In genomic region chr6:21949226-21949731, GRCm38 (mm10) we compare ENCODE assay signal across 8 mouse cellular contexts. TPM values are rescaled to one million over a fixed set of nuclear protein-coding genes. Genes with fewer than 3 reads are reported as not detected.
A peak's percentile ranks its signal among the peaks of the same experiment; 100 is the strongest.
DNase-seq lines count a peak whose midpoint lies in the region; ATAC-seq and TF ChIP-seq lines count a peak whose summit lies in the region.

TSS of gene Ing3 (plus strand) at chr6:21949571.

- TF ChIP-seq POLR2A in brain, embryonic 14.5 days (IDR thresholded peaks at IDR 0.05; ENCODE audit: borderline replicate concordance, extremely low read depth, insufficient read depth, insufficient read length, poor library complexity, severe bottlenecking) = peak; percentile 24; the same call in 1 of the 2 replicates
- no peak for TF ChIP-seq POLR2A in liver, adult 2 months (IDR thresholded peaks at IDR 0.05; ENCODE audit: extremely low read depth, insufficient read depth, low read length)
- no peak for TF ChIP-seq POLR2A in myocyte (IDR thresholded peaks at IDR 0.05; ENCODE audit: insufficient read length, low read depth)

- no peaks in the 10 kb centered on the region for H3K27me3 ChIP-seq in C2C12 (ENCODE audit: control insufficient read depth, insufficient read depth, insufficient read length)
- no peaks in the 10 kb centered on the region for H3K27me3 ChIP-seq in erythroblast, embryonic 14.5 days (ENCODE audit: control insufficient read depth)
- no peaks in the 10 kb centered on the region for H3K27me3 ChIP-seq in heart, embryonic 11.5 days (ENCODE audit: control insufficient read depth, insufficient read depth, low read length)
- no peaks in the 10 kb centered on the region for H3K27me3 ChIP-seq in kidney, embryonic 16.5 days (ENCODE audit: insufficient read depth, low read length)
- H3K27me3 ChIP-seq in liver, adult 2 months (ENCODE audit: control insufficient read depth, insufficient read depth, low read length) = no peaks in the 10 kb centered on the region
- no peaks in the 10 kb centered on the region for H3K27me3 ChIP-seq in myocyte (ENCODE audit: control insufficient read depth, insufficient read depth, insufficient read length)
- H3K27me3 ChIP-seq in splenic B cell, adult 2 months (ENCODE audit: control insufficient read depth, insufficient read depth, low read length, poor library complexity, severe bottlenecking) = no peaks in the 10 kb centered on the region

- TF ChIP-seq CTCF in C2C12 (IDR thresholded peaks at IDR 0.05; ENCODE audit: control insufficient read depth, insufficient read depth, insufficient read length) = no peak
- TF ChIP-seq CTCF in brain, embryonic 14.5 days (IDR thresholded peaks at IDR 0.05; ENCODE audit: borderline replicate concordance, extremely low read depth, insufficient read depth, insufficient read length) = no peak
- TF ChIP-seq CTCF in liver, adult 2 months (IDR thresholded peaks at IDR 0.05; ENCODE audit: low read depth, low read length) = no peak

- DNase-seq in brain, embryonic 14.5 days (ENCODE audit: low read depth) = peak; percentile 100
- DNase-seq in liver, adult 2 months (ENCODE audit: extremely low read depth, low read depth, low spot score) = peak; percentile 98
- DNase-seq in splenic B cell, adult 2 months (ENCODE audit: low read depth, low spot score) = peak; percentile 98

- H3K79me3 ChIP-seq in C2C12 (ENCODE audit: low read depth) = peaks cover 14% of the 10 kb centered on the region

- H3K36me3 ChIP-seq in C2C12 (ENCODE audit: control insufficient read depth, insufficient read depth) = peaks cover 15% of the 10 kb centered on the region
- peaks cover 26% of the 10 kb centered on the region for H3K36me3 ChIP-seq in erythroblast, embryonic 14.5 days (ENCODE audit: control insufficient read depth)
- H3K36me3 ChIP-seq in heart, embryonic 11.5 days (ENCODE audit: control insufficient read depth, insufficient read depth, low read length) = 0 out of 2 replicates have a peak, but pooled peaks cover 4% of the 10 kb centered on the region
- peaks cover 10% of the 10 kb centered on the region for H3K36me3 ChIP-seq in kidney, embryonic 16.5 days (ENCODE audit: insufficient read depth, low read length)
- peaks cover 16% of the 10 kb centered on the region for H3K36me3 ChIP-seq in liver, adult 2 months (ENCODE audit: control insufficient read depth, insufficient read depth, low read length)
- peaks cover 12% of the 10 kb centered on the region for H3K36me3 ChIP-seq in myocyte (ENCODE audit: control insufficient read depth, insufficient read depth)
- 0 out of 2 replicates have a peak, but pooled peaks cover 5% of the 10 kb centered on the region for H3K36me3 ChIP-seq in splenic B cell, adult 2 months (ENCODE audit: control insufficient read depth, insufficient read depth, low read length, poor library complexity, severe bottlenecking)

- peak; percentile 99 for ATAC-seq in heart, embryonic 11.5 days (replicated peaks; ENCODE audit: insufficient number of reproducible peaks, low FRiP score, low TSS enrichment)
- ATAC-seq in kidney, embryonic 16.5 days (ENCODE audit: low FRiP score, low TSS enrichment) = peak; percentile 98

- H3K4me2 ChIP-seq in heart, embryonic 11.5 days = peak within 1 kb of the TSS; percentile 85
- H3K4me2 ChIP-seq in kidney, embryonic 16.5 days (replicated peaks; ENCODE audit: low read depth, low read length) = peak within 1 kb of the TSS; percentile 80
- H3K4me2 ChIP-seq in myocyte (ENCODE audit: low read depth) = peak within 1 kb of the TSS; percentile 95

- peak within 1 kb of the TSS; percentile 99 for H3K27ac ChIP-seq in heart, embryonic 11.5 days (ENCODE audit: low read depth, low read length)
- peak within 1 kb of the TSS; percentile 99 for H3K27ac ChIP-seq in kidney, embryonic 16.5 days (ENCODE audit: low read length)
- H3K27ac ChIP-seq in liver, adult 2 months (replicated peaks; ENCODE audit: insufficient read depth, low read depth, low read length) = peak within 1 kb of the TSS; percentile 94

- H3K4me3 ChIP-seq in C2C12 (ENCODE audit: insufficient read depth, poor library complexity, severe bottlenecking) (peak within 1 kb of the TSS; percentile 52), myocyte (peak within 1 kb of the TSS; percentile 52)
- H3K4me3 ChIP-seq in erythroblast, embryonic 14.5 days (replicated peaks) = peak within 1 kb of the TSS; percentile 90
- peak within 1 kb of the TSS; percentile 62 for H3K4me3 ChIP-seq in heart, embryonic 11.5 days (ENCODE audit: low read depth, low read length)
- H3K4me3 ChIP-seq in kidney, embryonic 16.5 days (ENCODE audit: low read length) = peak within 1 kb of the TSS; percentile 91
- H3K4me3 ChIP-seq in liver, adult 2 months (ENCODE audit: insufficient read depth, low read depth, low read length) = peak within 1 kb of the TSS; percentile 89

- peak within 1 kb of the TSS; percentile 82 for H3ac ChIP-seq in C2C12 (ENCODE audit: control insufficient read depth, insufficient read length, low read depth)
- H3ac ChIP-seq in myocyte (ENCODE audit: control insufficient read depth, insufficient read length) = peak within 1 kb of the TSS; percentile 18

- peaks cover 19% of the 10 kb centered on the region for H3K4me1 ChIP-seq in erythroblast, embryonic 14.5 days (ENCODE audit: control insufficient read depth)
- peaks cover 6% of the 10 kb centered on the region for H3K4me1 ChIP-seq in heart, embryonic 11.5 days (ENCODE audit: control insufficient read depth, insufficient read depth, low read length)
- peaks cover 13% of the 10 kb centered on the region for H3K4me1 ChIP-seq in kidney, embryonic 16.5 days (ENCODE audit: insufficient read depth, low read length)
- peaks cover 3% of the 10 kb centered on the region; the same call in 1 of the 2 replicates for H3K4me1 ChIP-seq in liver, adult 2 months (ENCODE audit: control insufficient read depth, insufficient read depth, low read length)

- under 1% methylated on average over 35 of the region's 35 CpGs for WGBS in heart, embryonic 11.5 days (ENCODE audit: insufficient replicate concordance)
- WGBS in kidney, embryonic 16.5 days = under 1% methylated on average over 33 of the region's 35 CpGs
- under 1% methylated on average over 35 of the region's 35 CpGs for WGBS in liver, adult 2 months

- H3K9me3 ChIP-seq in erythroblast, embryonic 14.5 days (ENCODE audit: control insufficient read depth, low read length) = no peaks in the 10 kb centered on the region
- no peaks in the 10 kb centered on the region for H3K9me3 ChIP-seq in heart, embryonic 11.5 days (replicated peaks; ENCODE audit: control insufficient read depth, low read length)
- H3K9me3 ChIP-seq in kidney, embryonic 16.5 days (ENCODE audit: low read length) = no peaks in the 10 kb centered on the region

- H3K79me2 ChIP-seq in C2C12 (ENCODE audit: control insufficient read depth, insufficient read depth) = peaks cover 19% of the 10 kb centered on the region
- peaks cover 8% of the 10 kb centered on the region; the same call in 1 of the 2 replicates for H3K79me2 ChIP-seq in liver, adult 2 months (ENCODE audit: control insufficient read depth, insufficient read depth, low read length)
- peaks cover 16% of the 10 kb centered on the region for H3K79me2 ChIP-seq in myocyte (ENCODE audit: control insufficient read depth, insufficient read depth)

- peak within 1 kb of the TSS; percentile 91 for H3K9ac ChIP-seq in heart, embryonic 11.5 days (ENCODE audit: low read depth, low read length)
- H3K9ac ChIP-seq in kidney, embryonic 16.5 days (replicated peaks; ENCODE audit: low read length) = peak within 1 kb of the TSS; percentile 89
- peak within 1 kb of the TSS; percentile 96 for H3K9ac ChIP-seq in liver, adult 2 months (ENCODE audit: low read depth, low read length)

TF ChIP-seq in C2C12, 6 proteins besides CTCF, POLR2A, EP300 and RAD21:
- TF ChIP-seq MYOD1 (IDR thresholded peaks at IDR 0.05; ENCODE audit: control insufficient read depth, insufficient read length, low read depth) (peak; percentile 63), MYOG (IDR thresholded peaks at IDR 0.05; ENCODE audit: control insufficient read depth, extremely low read depth, insufficient read length) (no peak), FOSL1 (IDR thresholded peaks at IDR 0.05; ENCODE audit: insufficient read depth, low read length, poor library complexity, severe bottlenecking) (no peak), MAX (IDR thresholded peaks at IDR 0.05) (no peak), CEBPB (IDR thresholded peaks at IDR 0.05; ENCODE audit: low read depth) (no peak), USF1 (IDR thresholded peaks at IDR 0.05; ENCODE audit: low read depth) (no peak)

TF ChIP-seq in myocyte, 11 proteins besides CTCF, POLR2A, EP300 and RAD21:
- TF ChIP-seq TCF12 (IDR thresholded peaks at IDR 0.05; ENCODE audit: insufficient read depth, poor library complexity, severe bottlenecking) (no peak), MYOG (IDR thresholded peaks at IDR 0.05; ENCODE audit: control insufficient read depth in 1 of 3, insufficient read depth in 1 of 3, insufficient read length in 2 of 3, low read depth in 2 of 3) (peak in 2 of 3 experiments; percentile 42 to 74), MYOD1 (IDR thresholded peaks at IDR 0.05; ENCODE audit: control insufficient read depth in 1 of 3, insufficient read length in 2 of 3, low read depth in 2 of 3) (peak; percentile 59 to 74 (median 68)), POLR2AphosphoS2 (IDR thresholded peaks at IDR 0.05; ENCODE audit: insufficient read length, low read depth) (no peak), CEBPB (IDR thresholded peaks at IDR 0.05; ENCODE audit: insufficient read depth, poor library complexity, severe bottlenecking) (0 out of 2 replicates have a peak, but pooled peaks have one; percentile 3), E2F4 (IDR thresholded peaks at IDR 0.05; ENCODE audit: insufficient read depth) (peak; percentile 2), USF1 (IDR thresholded peaks at IDR 0.05; ENCODE audit: low read depth) (no peak)

RNA-seq across cellular contexts. Expression of gene Ing3, which starts in this region (rescaled TPM):
- polyA plus RNA-seq in C2C12 (2012; fragmentation: generic; extraction: Trizol) (9.5 TPM), myocyte (2012; fragmentation: generic; extraction: Trizol) (8.1 TPM)
- 20.1 and 21.2 TPM in 2 replicates for polyA plus RNA-seq in brain, embryonic 14.5 days (2012; rRNA removed)
- 0.78 and 0.89 TPM in 2 replicates for polyA plus RNA-seq in erythroblast, embryonic 14.5 days (2012)
- 21.3 and 27.0 TPM in 2 replicates for polyA plus RNA-seq in heart, embryonic 11.5 days (2014; fragmentation: Nextera tagmentation; extraction: Ambion mirVana)
- 64.8 and 67.6 TPM in 2 replicates for polyA plus RNA-seq in kidney, embryonic 16.5 days (2015; fragmentation: Nextera tagmentation; extraction: Ambion mirVana)
- total RNA-seq in liver, adult 2 months (2014; rRNA removed) = 6.4 and 7.9 TPM in 2 replicates
- 3.3 and 3.6 TPM in 2 replicates for polyA plus RNA-seq in liver, adult 2 months (2012; rRNA removed)

Comparison
In these comparisons a context has a peak if more than half of its experiments do, and no peak if none do; other contexts are left out.
1. Peak in every context shown above with its lines: DNase-seq, ATAC-seq, H3K4me3 ChIP-seq and H3K27ac ChIP-seq.